Mouse (Mus musculus) bone marrow, adult 2 months (tissue): Measurements from ENCODE around the gene Hps6.

Experiments
- CTCF ChIP-seq: fragments of 200-500 bp; IDR thresholded peaks from 2 replicates; pipeline ENCODE4 v1.5.1; 2011; ENCODE audit warnings: low read length, control low read depth; ENCODE audit not compliant: control insufficient read depth, insufficient read depth
- POLR2A ChIP-seq: fragments of 200-500 bp; IDR thresholded peaks from 2 replicates; pipeline ENCODE4 v1.6.1; 2011; ENCODE audit warnings: low read depth, mild to moderate bottlenecking, control low read depth, low read length, borderline replicate concordance; ENCODE audit not compliant: control insufficient read depth

DNA sequence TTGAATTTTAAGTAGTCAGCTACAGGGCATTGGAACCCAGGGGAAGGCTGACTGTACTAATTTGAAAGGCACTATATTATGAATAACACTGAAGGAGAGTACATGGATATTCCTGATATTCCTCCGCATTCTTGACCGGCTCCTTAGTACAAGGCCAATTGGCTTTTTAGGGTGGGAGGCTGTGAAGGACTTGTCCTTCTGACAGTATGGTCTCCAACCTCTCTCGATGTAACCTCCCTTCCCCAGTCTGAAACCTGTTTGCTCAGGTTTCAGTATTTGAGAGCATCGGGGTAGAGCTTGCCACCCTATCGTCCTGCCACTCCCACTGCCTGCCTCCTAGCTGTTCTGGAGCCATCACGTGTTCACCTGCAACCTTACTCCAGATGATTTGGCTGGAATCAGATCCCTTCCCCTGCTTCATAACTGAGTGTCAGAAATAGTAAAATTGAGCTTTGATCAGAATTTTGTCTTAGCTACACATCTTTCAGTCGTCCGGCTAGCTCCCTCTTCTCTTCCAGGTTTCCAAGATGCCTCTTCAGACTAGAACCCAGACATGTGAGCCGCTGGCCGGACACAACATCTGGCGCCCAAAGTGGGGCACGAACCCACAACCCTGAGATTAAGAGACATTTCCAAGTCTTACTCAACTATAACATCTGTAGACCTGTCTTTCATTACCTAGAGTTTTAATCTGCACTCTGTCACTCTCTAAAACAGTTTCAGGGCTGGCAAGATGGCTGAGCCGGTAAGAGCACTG is 9.1 kb upstream of the Hps6 start:
- TF ChIP-seq CTCF = no peak
- no peak for TF ChIP-seq POLR2A
